Mouse (Mus musculus) stomach, embryonic 16.5 days (tissue): Measurements from ENCODE around the gene Clec2l. TPM values are rescaled to one million over a fixed set of nuclear protein-coding genes. Genes with fewer than 3 reads are reported as not detected.

Source experiments
- ATAC-seq: fragments of 200-750 bp; cut with Nextera tagmentation; 2 replicates; pipeline ENCODE4 v1.8.0; 2017; ENCODE audit warnings: moderate number of reproducible peaks, moderate TSS enrichment; ENCODE audit not compliant: insufficient read depth, low FRiP score
- H3K27ac ChIP-seq: fragments of 300-500 bp; sonication (generic); 2 replicates; pipeline ENCODE4 v1.5.1; 2014; ENCODE audit warnings: low read length
- H3K27me3 ChIP-seq: fragments of 300-500 bp; sonication (generic); 2 replicates; pipeline ENCODE4 v1.6.1; 2014; ENCODE audit warnings: low read length, control low read depth, mixed read lengths; ENCODE audit not compliant: control insufficient read depth, insufficient read depth
- H3K36me3 ChIP-seq: fragments of 300-500 bp; sonication (generic); 2 replicates; pipeline ENCODE4 v1.6.1; 2014; ENCODE audit warnings: low read length; ENCODE audit not compliant: control insufficient read depth, insufficient read depth
- H3K4me1 ChIP-seq: fragments of 300-500 bp; sonication (generic); 2 replicates; pipeline ENCODE4 v1.6.1; 2014; ENCODE audit warnings: low read length, control low read depth, mixed read lengths; ENCODE audit not compliant: control insufficient read depth, insufficient read depth
- H3K4me2 ChIP-seq: fragments of 300-500 bp; sonication (generic); 2 replicates; pipeline ENCODE4 v1.6.1; 2014; ENCODE audit warnings: low read depth, low read length, mixed read lengths
- H3K4me3 ChIP-seq: fragments of 300-500 bp; sonication (generic); replicated peaks from 2 replicates; pipeline ENCODE4 v1.5.1; 2014; ENCODE audit warnings: mild to moderate bottlenecking, low read length
- H3K9ac ChIP-seq: fragments of 300-500 bp; sonication (generic); 2 replicates; pipeline ENCODE4 v1.6.1; 2014; ENCODE audit warnings: low read length
- H3K9me3 ChIP-seq: fragments of 300-500 bp; sonication (generic); replicated peaks from 2 replicates; pipeline ENCODE4 v1.6.1; 2016; ENCODE audit warnings: low read length, control low read depth; ENCODE audit not compliant: control insufficient read depth
- WGBS: fragments of 180-500 bp; shearing (Covaris S2); extraction: QIAGEN DNeasy Blood & Tissue Kit; methylation state at CpG from one replicate; pipeline ENCODE4 v1.1.7; 2014; 5-methylcytosine and 5-hydroxymethylcytosine counted together
- polyA plus RNA-seq: library from polyadenylated mRNA; unstranded; fragments of >200 nt; fragmentation: Nextera tagmentation; extraction: Ambion mirVana; gene quantifications from 2 replicates; pipeline ENCODE4 v1.2.1, GENCODE M21; 2015

Gene Clec2l
- polyA plus RNA-seq, 1 experiment from 2014 or later, result 0.70 TPM

DNA sequence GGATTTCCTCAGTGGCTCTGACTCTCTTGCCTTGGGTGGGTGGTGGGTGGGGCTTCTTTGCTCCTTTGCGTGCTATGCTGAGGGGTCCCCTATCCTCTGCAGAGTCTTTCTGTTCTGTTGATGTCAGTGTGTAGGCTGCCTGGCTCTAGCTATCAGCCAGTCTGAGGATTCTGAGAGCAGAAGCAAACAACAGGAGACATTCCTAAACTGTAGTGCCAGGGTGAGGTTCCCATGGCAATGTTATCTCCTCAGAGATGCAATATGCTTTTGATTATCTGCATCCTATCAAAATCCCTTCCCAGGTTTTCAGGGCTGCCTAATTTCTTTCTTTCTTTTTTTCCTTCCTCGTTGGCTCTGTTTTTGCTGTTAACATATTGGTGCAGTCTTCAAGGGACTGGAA, 19.7 kb downstream of the Clec2l start:
- 77% methylated on average over 2 of the region's 2 CpGs for WGBS
- H3K27ac ChIP-seq, result no peak overlapping the region
- H3K9me3 ChIP-seq, result no peaks in the 10 kb centered on the region
- H3K4me1 ChIP-seq, result no peaks in the 10 kb centered on the region
- H3K4me3 ChIP-seq, result no peak overlapping the region
- no peak overlapping the region for H3K4me2 ChIP-seq
- no peak for ATAC-seq
- no peaks in the 10 kb centered on the region for H3K27me3 ChIP-seq
- H3K9ac ChIP-seq, result no peak overlapping the region
- H3K36me3 ChIP-seq, result no peaks in the 10 kb centered on the region

DNA sequence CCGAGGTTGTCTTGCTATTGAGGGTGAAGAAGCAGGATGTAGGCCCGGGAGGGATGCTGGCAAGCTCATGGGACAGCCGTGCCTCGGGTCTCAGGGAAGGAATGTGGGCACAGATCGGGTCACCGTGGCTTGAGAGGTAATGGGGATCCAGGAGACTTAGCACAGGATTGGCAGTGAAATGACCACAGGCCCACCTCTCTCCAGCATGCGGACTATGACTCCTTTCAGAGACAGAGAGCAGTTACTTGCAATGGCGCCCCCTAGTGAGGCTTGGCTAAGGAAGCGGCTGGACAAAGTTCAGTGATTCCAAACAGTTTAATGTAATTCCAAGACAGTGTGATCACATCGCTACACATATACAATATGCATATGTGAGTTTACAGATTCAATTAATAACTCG, 24.3 kb downstream of the Clec2l start:
- ATAC-seq, result no peak
- Histone ChIP-seq H3K27me3 (no peaks in the 10 kb centered on the region), H3K9me3 (no peaks in the 10 kb centered on the region), H3K36me3 (no peaks in the 10 kb centered on the region), H3K9ac (no peak overlapping the region), H3K4me3 (no peak overlapping the region), H3K27ac (no peak overlapping the region), H3K4me1 (no peaks in the 10 kb centered on the region), H3K4me2 (no peak overlapping the region)
- 68% methylated on average over 11 of the region's 11 CpGs for WGBS

DNA sequence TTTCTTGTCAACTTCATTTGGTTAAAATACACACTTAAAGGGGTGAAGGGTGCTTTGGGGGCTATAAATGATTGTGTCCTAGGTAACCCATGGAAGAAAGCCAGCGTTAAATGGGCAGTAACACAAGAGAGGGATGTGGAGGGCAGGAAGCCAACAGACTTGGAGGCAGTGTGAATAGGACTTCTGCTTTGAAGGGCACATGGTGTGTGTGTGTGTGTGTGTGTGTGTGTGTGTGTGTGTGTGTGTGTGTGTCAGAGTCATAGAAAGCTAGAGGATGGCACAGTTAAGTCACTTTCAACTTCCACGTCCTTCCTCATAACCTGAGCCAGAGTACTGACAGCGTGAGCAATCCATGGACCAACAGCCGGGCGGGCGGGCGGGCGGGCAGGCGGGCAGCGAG, 26.0 kb downstream of the Clec2l start:
- Histone ChIP-seq H3K27ac (no peak overlapping the region), H3K9ac (no peak overlapping the region), H3K4me1 (no peaks in the 10 kb centered on the region), H3K4me2 (no peak overlapping the region), H3K4me3 (no peak overlapping the region), H3K27me3 (no peaks in the 10 kb centered on the region), H3K9me3 (no peaks in the 10 kb centered on the region), H3K36me3 (no peaks in the 10 kb centered on the region)
- whole genome bisulfite sequencing, result 90% methylated on average over 10 of the region's 10 CpGs
- no peak for ATAC-seq

DNA sequence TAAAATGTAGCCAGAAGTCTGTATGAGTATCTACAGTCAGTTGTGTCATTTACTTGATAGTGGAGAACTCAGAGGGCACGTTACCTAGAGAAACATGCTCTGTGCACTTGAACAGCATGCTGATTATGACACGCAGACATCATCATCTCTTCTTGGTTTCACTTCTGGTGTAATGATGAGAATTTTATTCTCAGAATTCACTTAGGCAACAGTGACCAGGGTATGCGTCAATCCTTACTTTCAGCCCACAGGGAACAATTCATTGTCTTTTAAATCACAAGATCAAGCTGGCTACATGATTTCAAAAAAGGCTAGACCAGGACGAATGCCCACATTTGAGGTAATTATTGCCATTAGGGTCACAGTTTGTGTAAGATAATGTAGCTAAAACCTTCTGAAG, 27.7 kb downstream of the Clec2l start:
- WGBS, result 83% methylated on average over 4 of the region's 4 CpGs
- no peak for ATAC-seq
- no peak overlapping the region for H3K9ac ChIP-seq
- H3K9me3 ChIP-seq, result no peaks in the 10 kb centered on the region
- no peaks in the 10 kb centered on the region for H3K4me1 ChIP-seq
- H3K27ac ChIP-seq, result no peak overlapping the region
- no peaks in the 10 kb centered on the region for H3K27me3 ChIP-seq
- H3K36me3 ChIP-seq, result no peaks in the 10 kb centered on the region
- H3K4me2 ChIP-seq, result no peak overlapping the region
- no peak overlapping the region for H3K4me3 ChIP-seq

DNA sequence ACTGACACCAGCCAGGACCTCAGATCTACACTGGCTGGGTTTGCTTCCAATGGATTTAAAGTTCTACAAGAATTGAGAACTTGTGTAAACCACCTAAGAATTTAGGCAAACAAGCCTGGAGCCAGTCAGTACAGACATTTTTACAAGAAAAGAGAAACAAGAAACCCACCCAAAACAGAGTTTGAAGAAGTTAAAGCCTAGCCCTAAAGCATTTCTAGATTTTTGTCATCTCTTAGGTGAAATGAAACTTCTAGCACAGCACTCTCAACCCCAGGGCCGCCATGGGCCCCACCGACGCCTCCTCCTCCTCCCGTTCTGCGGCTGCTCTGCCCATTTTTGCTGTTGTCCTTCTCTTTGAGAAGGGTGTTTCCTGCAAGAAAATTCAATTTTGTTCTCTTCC, 28.2 kb downstream of the Clec2l start:
- Histone ChIP-seq H3K4me1 (no peaks in the 10 kb centered on the region), H3K27ac (no peak overlapping the region), H3K4me2 (no peak overlapping the region), H3K27me3 (no peaks in the 10 kb centered on the region), H3K36me3 (no peaks in the 10 kb centered on the region), H3K9me3 (no peaks in the 10 kb centered on the region), H3K9ac (no peak overlapping the region), H3K4me3 (no peak overlapping the region)
- no peak for ATAC-seq
- 80% methylated on average over 5 of the region's 5 CpGs for WGBS

DNA sequence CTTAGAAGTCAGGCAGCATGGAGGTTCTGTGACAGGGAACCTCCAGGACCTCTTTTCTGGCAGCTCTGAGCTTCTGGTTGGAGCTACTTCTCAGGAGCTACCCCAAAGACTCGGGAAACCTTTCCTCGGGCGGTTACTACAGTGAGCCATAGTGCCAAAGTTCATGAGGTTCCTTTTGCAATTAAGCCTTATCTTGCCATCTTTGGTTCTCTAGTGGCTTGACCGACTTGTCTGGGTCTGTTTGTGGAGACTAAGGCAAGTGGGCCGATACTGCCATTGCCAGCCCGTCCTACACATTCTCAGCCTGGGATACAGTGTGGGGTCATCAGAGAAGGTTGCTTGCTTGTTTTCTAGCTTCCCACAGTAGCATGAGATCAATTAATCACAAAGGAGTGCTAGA, 29.7 kb downstream of the Clec2l start:
- ATAC-seq, result no peak
- no peaks in the 10 kb centered on the region for H3K27me3 ChIP-seq
- no peak overlapping the region for H3K4me2 ChIP-seq
- no peaks in the 10 kb centered on the region for H3K4me1 ChIP-seq
- no peak overlapping the region for H3K4me3 ChIP-seq
- WGBS, result 91% methylated on average over 6 of the region's 6 CpGs
- no peak overlapping the region for H3K27ac ChIP-seq
- H3K36me3 ChIP-seq, result 0 out of 2 replicates have a peak, but pooled peaks cover 3% of the 10 kb centered on the region
- no peaks in the 10 kb centered on the region for H3K9me3 ChIP-seq
- no peak overlapping the region for H3K9ac ChIP-seq

DNA sequence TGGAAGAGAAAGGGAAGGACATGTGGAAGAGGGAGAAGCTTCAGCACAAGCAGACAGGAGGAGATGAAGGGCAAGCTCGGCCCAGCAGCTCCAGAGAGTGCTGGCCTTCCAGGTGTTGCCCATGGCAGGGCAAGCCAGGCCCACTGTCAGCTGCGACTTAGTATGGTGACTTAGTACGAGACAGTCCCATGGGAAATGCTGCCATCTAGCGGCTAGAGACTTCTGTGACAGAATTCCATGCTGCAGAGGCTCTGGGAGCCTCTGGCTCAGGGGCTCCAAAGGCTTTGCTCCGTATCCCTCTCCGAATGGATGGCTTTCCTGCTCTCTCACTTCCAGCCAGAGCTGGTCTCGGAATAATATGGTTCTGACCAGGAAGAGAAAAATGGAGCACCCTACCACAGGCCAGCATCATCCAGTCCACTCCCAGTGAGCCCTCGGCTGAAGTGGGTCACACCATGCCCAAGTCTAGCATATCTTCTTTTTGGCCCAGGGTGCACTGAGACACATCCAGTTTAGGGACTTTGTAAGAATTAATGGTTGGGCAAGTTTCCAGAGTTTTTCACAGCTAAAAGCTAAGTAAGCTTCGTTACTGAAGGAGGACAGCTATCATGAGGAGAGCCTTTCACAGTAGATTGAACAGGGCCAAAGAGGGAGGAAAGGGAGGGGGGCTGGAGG, 32.6 kb downstream of the Clec2l start:
- no peaks in the 10 kb centered on the region for H3K9me3 ChIP-seq
- H3K4me3 ChIP-seq, result no peak overlapping the region
- no peak overlapping the region for H3K9ac ChIP-seq
- H3K4me1 ChIP-seq, result peaks cover 5% of the 10 kb centered on the region
- no peak overlapping the region for H3K27ac ChIP-seq
- H3K27me3 ChIP-seq, result no peaks in the 10 kb centered on the region
- no peak overlapping the region for H3K4me2 ChIP-seq
- peaks cover 14% of the 10 kb centered on the region for H3K36me3 ChIP-seq
- 24% methylated on average over 9 of the region's 9 CpGs for WGBS
- ATAC-seq, result peak; percentile 39; the same call in 1 of the 2 replicates

DNA sequence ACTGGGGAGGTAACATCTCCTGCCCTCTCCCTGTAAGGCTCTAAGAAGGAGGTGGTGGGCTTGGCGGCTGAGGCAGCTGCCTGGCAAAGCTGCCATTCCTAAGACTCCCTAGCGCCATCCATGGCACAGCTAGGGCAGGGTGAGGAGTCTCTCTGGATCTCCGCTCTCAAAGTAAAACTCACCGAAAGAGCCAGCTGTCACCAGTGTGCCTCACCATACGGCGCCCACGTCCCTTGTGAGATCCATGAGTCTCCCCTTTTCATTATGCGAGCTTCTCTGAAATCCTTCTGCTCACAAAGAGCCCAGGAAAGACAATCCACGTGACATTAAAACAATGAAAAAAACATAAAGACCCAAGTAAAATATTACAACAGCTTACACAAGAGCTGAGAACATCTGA, 33.7 kb downstream of the Clec2l start:
- WGBS, result 88% methylated on average over 9 of the region's 9 CpGs
- Histone ChIP-seq H3K4me1 (peaks cover 5% of the 10 kb centered on the region), H3K4me2 (no peak overlapping the region), H3K9ac (no peak overlapping the region), H3K4me3 (no peak overlapping the region), H3K27me3 (no peaks in the 10 kb centered on the region), H3K27ac (no peak overlapping the region), H3K36me3 (peaks cover 14% of the 10 kb centered on the region), H3K9me3 (no peaks in the 10 kb centered on the region)
- no peak for ATAC-seq

DNA sequence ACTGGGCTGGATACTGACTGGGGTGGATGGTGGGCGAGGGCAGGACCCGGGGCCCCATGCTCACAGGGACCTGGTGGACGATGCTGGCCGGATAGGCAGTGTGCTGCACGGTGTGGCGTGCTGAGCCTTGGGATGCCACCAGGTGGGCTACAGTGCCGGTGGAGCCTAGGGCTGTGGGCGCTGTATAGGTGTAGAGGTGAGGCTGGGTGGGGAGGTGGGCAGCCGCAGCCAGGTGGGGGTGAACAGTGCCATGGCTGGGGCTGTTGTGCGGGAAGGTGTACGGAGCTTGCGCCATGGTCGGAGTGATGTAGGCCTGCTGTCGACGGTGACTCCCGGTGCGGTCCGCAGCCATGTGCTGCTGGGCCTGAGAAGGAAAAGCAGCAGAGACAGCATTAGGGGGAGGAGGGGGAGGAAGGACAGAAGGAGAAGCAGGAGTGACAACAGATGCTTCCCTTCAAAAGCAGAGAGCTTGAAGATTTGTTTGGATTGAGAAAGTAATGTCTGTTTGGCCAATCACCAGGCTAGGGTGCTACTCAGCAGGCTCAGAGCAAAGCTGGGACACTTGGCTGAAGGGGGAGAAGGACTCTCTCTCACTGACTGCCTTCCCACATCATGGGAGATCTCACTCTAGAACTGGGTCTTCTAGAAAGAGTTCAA, 35.5 kb downstream of the Clec2l start:
- Histone ChIP-seq H3K36me3 (peaks cover 14% of the 10 kb centered on the region), H3K4me2 (no peak overlapping the region), H3K27ac (peak overlapping the region; percentile 29), H3K9me3 (no peaks in the 10 kb centered on the region), H3K4me3 (no peak overlapping the region), H3K9ac (no peak overlapping the region; the same call in 1 of the 2 replicates), H3K27me3 (no peaks in the 10 kb centered on the region), H3K4me1 (peaks cover 5% of the 10 kb centered on the region)
- 74% methylated on average over 18 of the region's 18 CpGs for WGBS
- ATAC-seq, result peak; percentile 57; the same call in 1 of the 2 replicates
